Mouse (Mus musculus): ENCODE results near the gene Cdh15. TPM values are rescaled to one million over a fixed set of nuclear protein-coding genes. Genes with fewer than 3 reads are reported as not detected.
A peak's percentile ranks its signal among the peaks of the same experiment; 100 is the strongest.

Cdh15 gene
- polyA plus RNA-seq, 1 experiment from 2014 or later = 0.86 TPM

DNA sequence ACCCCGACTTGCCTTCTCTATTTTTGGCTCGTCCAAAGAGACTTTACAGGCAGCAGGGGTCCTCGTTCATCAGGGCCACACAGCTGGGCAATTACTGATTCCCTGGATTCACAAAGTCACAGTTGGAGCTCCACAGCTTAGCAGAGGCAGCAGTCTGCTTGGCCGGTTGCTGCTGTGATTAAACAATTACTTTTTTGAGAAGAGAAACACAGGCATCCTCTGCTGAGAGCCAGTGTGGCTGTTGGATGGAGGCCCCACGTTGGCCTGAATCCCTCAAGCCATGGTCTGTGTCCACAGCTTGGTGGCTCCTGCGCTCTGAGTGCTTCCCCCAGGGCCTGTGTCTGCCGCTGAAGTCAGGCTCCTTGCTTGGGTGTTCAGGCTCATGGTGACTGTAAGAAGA lies 33.2 kb upstream of the Cdh15 start:
- 12% methylated on average over 7 of the region's 7 CpGs for WGBS
- Histone ChIP-seq H3K9ac (ENCODE audit: low read depth, low read length) (0 out of 2 replicates have a peak overlapping the region, but pooled peaks have one; percentile 34), H3K4me1 (replicated peaks; ENCODE audit: control insufficient read depth, insufficient read depth, low read length) (peaks cover 2% of the 10 kb centered on the region; the same call in 1 of the 2 replicates), H3K4me2 (replicated peaks; ENCODE audit: low read depth, low read length) (no peak overlapping the region), H3K27me3 (ENCODE audit: control insufficient read depth, insufficient read depth, low read length) (no peaks in the 10 kb centered on the region), H3K27ac (ENCODE audit: low read depth, low read length) (no peak overlapping the region), H3K36me3 (ENCODE audit: control insufficient read depth, insufficient read depth, low read length) (no peaks in the 10 kb centered on the region), H3K4me3 (ENCODE audit: low read depth, low read length) (no peak overlapping the region), H3K9me3 (ENCODE audit: control insufficient read depth, low read length) (no peaks in the 10 kb centered on the region)
- ATAC-seq (ENCODE audit: low FRiP score) (no peak), DNase-seq (ENCODE audit: low spot score) (no peak)

DNA sequence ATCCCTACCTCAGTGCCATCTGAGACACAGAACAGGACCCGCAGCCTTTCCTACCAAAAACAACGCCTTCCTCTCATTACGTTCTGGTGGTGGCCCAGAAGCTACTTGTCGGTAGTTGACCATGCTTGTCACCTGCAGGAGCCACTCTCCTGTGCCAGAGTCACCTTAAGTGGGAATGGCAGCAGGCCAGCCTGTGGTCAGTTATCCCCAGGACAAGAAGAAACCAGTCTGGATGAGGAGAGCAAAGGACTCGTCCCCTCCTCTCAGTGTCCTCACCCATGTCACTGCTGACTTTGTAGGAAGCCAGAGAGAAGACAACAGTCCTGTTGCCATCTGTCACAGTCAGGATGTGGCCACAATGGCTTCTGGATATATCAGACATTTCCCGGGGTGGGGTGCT lies 30.8 kb upstream of the Cdh15 start:
- Histone ChIP-seq H3K27me3 (ENCODE audit: control insufficient read depth, insufficient read depth, low read length) (no peaks in the 10 kb centered on the region), H3K9me3 (ENCODE audit: control insufficient read depth, low read length) (no peaks in the 10 kb centered on the region), H3K4me1 (replicated peaks; ENCODE audit: control insufficient read depth, insufficient read depth, low read length) (peaks cover 2% of the 10 kb centered on the region; the same call in 1 of the 2 replicates), H3K36me3 (ENCODE audit: control insufficient read depth, insufficient read depth, low read length) (no peaks in the 10 kb centered on the region), H3K4me3 (ENCODE audit: low read depth, low read length) (no peak overlapping the region), H3K27ac (ENCODE audit: low read depth, low read length) (no peak overlapping the region), H3K4me2 (replicated peaks; ENCODE audit: low read depth, low read length) (no peak overlapping the region), H3K9ac (ENCODE audit: low read depth, low read length) (no peak overlapping the region)
- WGBS = 91% methylated on average over 6 of the region's 6 CpGs
- ATAC-seq (ENCODE audit: low FRiP score) = no peak
- DNase-seq (ENCODE audit: low spot score) = no peak

DNA sequence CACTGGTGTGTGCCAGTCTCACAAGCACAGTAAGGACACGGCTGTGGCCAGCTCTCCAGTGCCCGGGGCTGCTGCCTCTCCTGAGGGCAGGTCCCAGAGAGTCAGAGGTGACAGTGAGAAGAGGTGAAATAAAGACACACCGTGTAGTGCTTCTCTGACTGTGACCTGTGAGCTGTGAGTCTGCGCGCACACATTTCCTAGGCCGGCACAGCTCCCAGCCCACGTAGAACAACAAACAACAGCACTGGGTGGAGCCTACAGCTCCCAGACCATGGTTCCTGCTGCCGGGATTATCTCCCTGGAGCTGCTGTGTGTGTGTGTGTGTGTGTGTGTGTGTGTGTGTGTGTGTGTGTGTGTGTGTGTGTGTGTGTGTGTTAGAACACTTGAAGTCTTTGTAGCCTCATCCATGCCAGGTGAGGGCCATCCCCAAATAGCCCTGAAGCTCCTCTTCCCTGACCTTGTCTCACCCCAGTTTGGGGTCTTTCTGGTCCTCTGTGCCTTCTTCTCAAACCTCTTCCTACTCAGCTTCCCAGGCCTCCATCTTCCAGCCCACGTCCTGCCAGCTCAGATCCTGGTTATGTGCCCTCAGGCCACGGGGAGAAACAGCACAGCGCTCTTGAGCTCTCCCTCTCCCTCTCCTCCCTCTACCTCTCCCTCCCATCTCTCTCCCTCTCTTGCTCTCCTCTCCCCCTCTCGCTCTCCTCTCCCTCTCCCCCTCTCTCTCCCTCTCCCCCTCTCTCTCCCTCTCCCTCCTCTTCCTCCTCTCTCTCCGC lies 29.9 kb upstream of the Cdh15 start:
- no peak overlapping the region for H3K4me2 ChIP-seq (replicated peaks; ENCODE audit: low read depth, low read length)
- ATAC-seq (ENCODE audit: low FRiP score) = no peak
- 42% methylated on average over 13 of the region's 13 CpGs for WGBS
- no peak overlapping the region for H3K9ac ChIP-seq (ENCODE audit: low read depth, low read length)
- H3K9me3 ChIP-seq (ENCODE audit: control insufficient read depth, low read length) = no peaks in the 10 kb centered on the region
- H3K4me1 ChIP-seq (replicated peaks; ENCODE audit: control insufficient read depth, insufficient read depth, low read length) = peaks cover 2% of the 10 kb centered on the region; the same call in 1 of the 2 replicates
- no peak overlapping the region for H3K27ac ChIP-seq (ENCODE audit: low read depth, low read length)
- H3K4me3 ChIP-seq (ENCODE audit: low read depth, low read length) = no peak overlapping the region
- no peaks in the 10 kb centered on the region for H3K27me3 ChIP-seq (ENCODE audit: control insufficient read depth, insufficient read depth, low read length)
- no peaks in the 10 kb centered on the region for H3K36me3 ChIP-seq (ENCODE audit: control insufficient read depth, insufficient read depth, low read length)
- no peak for DNase-seq (ENCODE audit: low spot score)

DNA sequence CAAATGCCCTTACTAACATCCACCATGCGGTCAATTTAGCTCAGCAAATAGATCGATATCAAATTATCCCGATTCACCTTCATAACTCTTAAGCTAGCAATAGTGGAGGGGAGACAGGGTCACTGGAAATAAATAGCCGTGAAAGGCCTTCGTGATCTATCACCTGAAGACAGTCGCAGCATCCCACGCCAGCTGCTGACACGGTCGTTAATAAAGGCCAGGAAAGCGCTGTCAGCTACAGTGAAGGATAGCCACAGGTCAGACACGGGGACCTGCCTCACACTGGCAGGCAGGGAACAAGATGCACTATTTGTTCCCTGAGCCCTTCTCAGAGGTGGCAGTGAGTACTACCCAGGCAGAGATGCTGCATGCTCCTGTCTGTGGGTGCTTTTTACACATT lies 28.0 kb upstream of the Cdh15 start:
- H3K27ac ChIP-seq (ENCODE audit: low read depth, low read length) = no peak overlapping the region
- H3K27me3 ChIP-seq (ENCODE audit: control insufficient read depth, insufficient read depth, low read length) = no peaks in the 10 kb centered on the region
- no peak overlapping the region for H3K4me2 ChIP-seq (replicated peaks; ENCODE audit: low read depth, low read length)
- DNase-seq (ENCODE audit: low spot score) = no peak
- ATAC-seq (ENCODE audit: low FRiP score) = no peak
- H3K36me3 ChIP-seq (ENCODE audit: control insufficient read depth, insufficient read depth, low read length) = no peaks in the 10 kb centered on the region
- H3K4me3 ChIP-seq (ENCODE audit: low read depth, low read length) = no peak overlapping the region
- WGBS = 55% methylated on average over 11 of the region's 11 CpGs
- no peaks in the 10 kb centered on the region for H3K9me3 ChIP-seq (ENCODE audit: control insufficient read depth, low read length)
- H3K4me1 ChIP-seq (replicated peaks; ENCODE audit: control insufficient read depth, insufficient read depth, low read length) = 0 out of 2 replicates have a peak, but pooled peaks cover 2% of the 10 kb centered on the region
- no peak overlapping the region for H3K9ac ChIP-seq (ENCODE audit: low read depth, low read length)

DNA sequence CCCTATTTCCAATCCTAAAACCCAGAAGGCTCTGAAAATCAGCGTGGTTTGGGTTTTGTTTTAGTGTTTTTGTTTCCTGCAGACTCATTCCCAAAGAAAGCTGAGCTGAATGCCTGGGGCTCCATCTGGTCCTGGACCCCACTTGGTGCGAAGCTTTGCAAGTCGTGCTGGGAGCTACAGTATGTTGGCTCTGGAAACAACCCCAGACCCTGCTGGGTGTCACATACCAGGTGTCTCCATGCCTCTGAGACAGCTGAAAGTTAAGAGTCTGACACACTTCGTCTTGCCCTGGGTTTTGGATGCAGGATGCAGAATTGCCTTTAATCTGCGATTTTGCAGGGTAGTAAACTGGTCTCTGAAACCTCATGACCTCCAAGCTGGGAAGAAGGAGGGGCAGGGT lies 23.2 kb upstream of the Cdh15 start:
- no peak for DNase-seq (ENCODE audit: low spot score)
- Histone ChIP-seq H3K9ac (ENCODE audit: low read depth, low read length) (no peak overlapping the region), H3K4me2 (replicated peaks; ENCODE audit: low read depth, low read length) (no peak overlapping the region), H3K4me3 (ENCODE audit: low read depth, low read length) (no peak overlapping the region), H3K4me1 (replicated peaks; ENCODE audit: control insufficient read depth, insufficient read depth, low read length) (peaks cover 7% of the 10 kb centered on the region; the same call in 1 of the 2 replicates), H3K36me3 (ENCODE audit: control insufficient read depth, insufficient read depth, low read length) (no peaks in the 10 kb centered on the region), H3K27me3 (ENCODE audit: control insufficient read depth, insufficient read depth, low read length) (no peaks in the 10 kb centered on the region), H3K9me3 (ENCODE audit: control insufficient read depth, low read length) (no peaks in the 10 kb centered on the region), H3K27ac (ENCODE audit: low read depth, low read length) (no peak overlapping the region)
- ATAC-seq (ENCODE audit: low FRiP score) = no peak
- WGBS = 39% methylated on average over 5 of the region's 5 CpGs

DNA sequence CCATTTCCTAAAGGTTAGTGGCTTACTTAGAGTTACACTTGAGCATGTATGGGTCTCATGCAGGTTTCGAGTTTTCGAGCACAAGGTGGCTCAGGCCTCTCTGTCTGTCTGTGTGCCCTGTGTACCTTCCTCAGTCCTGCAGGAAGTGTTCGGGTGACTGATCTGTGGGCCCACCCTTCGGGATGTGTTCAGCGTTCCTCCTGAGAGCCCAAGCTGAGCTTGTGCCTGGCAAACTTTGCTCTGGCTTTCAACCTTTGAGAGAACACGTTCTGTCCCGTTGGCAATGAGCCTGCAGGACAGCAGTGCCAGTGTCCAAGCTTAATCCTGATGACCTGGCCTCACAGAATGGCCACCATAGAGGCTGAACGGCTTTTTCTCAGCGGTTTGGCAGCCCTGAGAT lies 22.8 kb upstream of the Cdh15 start:
- H3K36me3 ChIP-seq (ENCODE audit: control insufficient read depth, insufficient read depth, low read length) = no peaks in the 10 kb centered on the region
- peaks cover 7% of the 10 kb centered on the region; the same call in 1 of the 2 replicates for H3K4me1 ChIP-seq (replicated peaks; ENCODE audit: control insufficient read depth, insufficient read depth, low read length)
- no peaks in the 10 kb centered on the region for H3K9me3 ChIP-seq (ENCODE audit: control insufficient read depth, low read length)
- DNase-seq (ENCODE audit: low spot score) = no peak
- no peak overlapping the region for H3K27ac ChIP-seq (ENCODE audit: low read depth, low read length)
- 82% methylated on average over 9 of the region's 9 CpGs for WGBS
- H3K9ac ChIP-seq (ENCODE audit: low read depth, low read length) = no peak overlapping the region
- no peak for ATAC-seq (ENCODE audit: low FRiP score)
- no peak overlapping the region for H3K4me3 ChIP-seq (ENCODE audit: low read depth, low read length)
- no peaks in the 10 kb centered on the region for H3K27me3 ChIP-seq (ENCODE audit: control insufficient read depth, insufficient read depth, low read length)
- H3K4me2 ChIP-seq (replicated peaks; ENCODE audit: low read depth, low read length) = no peak overlapping the region

DNA sequence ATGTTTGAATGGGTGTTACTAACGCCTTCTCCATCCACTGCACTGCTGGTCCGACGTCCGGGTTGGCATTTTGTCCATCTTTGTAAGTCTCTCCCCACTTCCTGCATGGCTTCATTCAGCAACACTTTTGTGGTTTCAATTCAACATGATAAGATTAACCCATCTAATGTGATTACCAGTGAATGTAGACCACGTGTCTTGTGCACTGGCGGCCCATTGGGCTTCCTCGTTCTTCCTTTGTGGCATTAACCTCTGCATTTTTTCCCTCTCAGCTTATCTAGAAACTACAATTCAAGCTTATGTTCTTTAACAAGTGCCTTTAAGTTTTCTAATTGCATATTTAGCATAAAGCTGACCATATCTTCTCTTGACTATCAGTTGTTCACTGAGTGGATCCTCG lies 22.4 kb upstream of the Cdh15 start:
- Histone ChIP-seq H3K4me1 (replicated peaks; ENCODE audit: control insufficient read depth, insufficient read depth, low read length) (peaks cover 5% of the 10 kb centered on the region; the same call in 1 of the 2 replicates), H3K27me3 (ENCODE audit: control insufficient read depth, insufficient read depth, low read length) (no peaks in the 10 kb centered on the region), H3K9ac (ENCODE audit: low read depth, low read length) (no peak overlapping the region), H3K36me3 (ENCODE audit: control insufficient read depth, insufficient read depth, low read length) (no peaks in the 10 kb centered on the region), H3K27ac (ENCODE audit: low read depth, low read length) (no peak overlapping the region), H3K4me3 (ENCODE audit: low read depth, low read length) (no peak overlapping the region), H3K9me3 (ENCODE audit: control insufficient read depth, low read length) (no peaks in the 10 kb centered on the region), H3K4me2 (replicated peaks; ENCODE audit: low read depth, low read length) (no peak overlapping the region)
- WGBS = 83% methylated on average over 8 of the region's 8 CpGs
- ATAC-seq (ENCODE audit: low FRiP score) (no peak), DNase-seq (ENCODE audit: low spot score) (no peak)

DNA sequence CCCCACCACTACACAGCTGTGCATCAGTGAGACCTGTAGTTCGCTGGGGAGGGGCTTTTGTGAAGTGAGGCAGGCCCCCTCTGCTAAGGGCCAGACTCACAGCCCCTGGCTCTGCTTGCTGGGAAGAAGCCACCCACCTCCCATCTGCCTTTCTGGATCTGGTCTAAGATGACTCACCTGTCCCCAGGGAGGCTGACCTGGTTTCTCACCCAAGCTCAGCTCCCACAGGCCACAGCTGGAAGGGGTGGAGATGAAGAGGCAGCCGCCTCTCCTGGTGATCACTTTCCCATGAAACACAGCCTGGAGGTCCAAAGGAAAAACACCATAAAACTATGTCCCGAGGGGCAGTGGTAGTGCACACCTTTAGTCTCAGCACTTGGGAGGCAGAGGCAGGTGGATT lies 18.4 kb upstream of the Cdh15 start:
- WGBS = 81% methylated on average over 3 of the region's 3 CpGs
- peaks cover 5% of the 10 kb centered on the region; the same call in 1 of the 2 replicates for H3K4me1 ChIP-seq (replicated peaks; ENCODE audit: control insufficient read depth, insufficient read depth, low read length)
- H3K4me2 ChIP-seq (replicated peaks; ENCODE audit: low read depth, low read length) = no peak overlapping the region
- H3K27me3 ChIP-seq (ENCODE audit: control insufficient read depth, insufficient read depth, low read length) = no peaks in the 10 kb centered on the region
- no peak overlapping the region for H3K4me3 ChIP-seq (ENCODE audit: low read depth, low read length)
- no peaks in the 10 kb centered on the region for H3K9me3 ChIP-seq (ENCODE audit: control insufficient read depth, low read length)
- DNase-seq (ENCODE audit: low spot score) (no peak), ATAC-seq (ENCODE audit: low FRiP score) (no peak)
- no peak overlapping the region for H3K27ac ChIP-seq (ENCODE audit: low read depth, low read length)
- H3K36me3 ChIP-seq (ENCODE audit: control insufficient read depth, insufficient read depth, low read length) = no peaks in the 10 kb centered on the region
- H3K9ac ChIP-seq (ENCODE audit: low read depth, low read length) = no peak overlapping the region
